Mouse (Mus musculus): ENCODE measurements around the gene B230219D22Rik.

DNA sequence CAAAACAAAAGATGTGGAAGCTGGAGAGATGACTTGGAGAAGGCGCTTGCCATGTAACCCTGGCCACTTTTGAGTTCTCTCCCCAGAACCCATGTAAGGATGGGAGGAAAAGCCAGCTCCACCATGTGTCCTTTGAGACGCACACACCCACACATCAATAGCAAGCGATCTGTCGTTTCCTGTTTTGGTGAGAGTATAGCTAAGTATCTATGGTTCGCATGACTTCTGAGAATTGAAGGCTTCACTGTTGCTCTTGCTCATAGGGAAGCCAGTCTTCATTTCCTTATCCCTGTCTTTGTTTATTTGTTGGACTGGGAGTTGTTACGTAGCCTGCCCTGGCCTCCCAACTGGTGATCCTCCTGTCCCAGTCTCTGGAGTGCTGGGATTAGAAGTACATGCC is 20.2 kb upstream of the B230219D22Rik start:
- TF ChIP-seq CTCF (IDR thresholded peaks at IDR 0.05; ENCODE audit: low read depth, low read length), result no peak
- TF ChIP-seq EP300 (IDR thresholded peaks at IDR 0.05; ENCODE audit: insufficient read depth, low read depth, low read length), result no peak
